Mouse (Mus musculus) forebrain, embryonic 16.5 days (tissue): ENCODE data around the gene Cblb. TPM values are rescaled to one million over a fixed set of nuclear protein-coding genes. Genes with fewer than 3 reads are reported as not detected.

Experiments used
- ATAC-seq: fragments of 200-750 bp; cut with Nextera tagmentation; 2 replicates; pipeline ENCODE4 v1.8.0; 2017; ENCODE audit warnings: mild to moderate bottlenecking, moderate library complexity
- H3K27ac ChIP-seq: fragments of 300-500 bp; sonication (generic); 2 replicates; pipeline ENCODE4 v1.5.1; 2014; ENCODE audit warnings: low read length, control low read depth
- H3K27me3 ChIP-seq: fragments of 300-500 bp; sonication (generic); replicated peaks from 2 replicates; pipeline ENCODE4 v1.6.1; 2014; ENCODE audit warnings: low read length; ENCODE audit not compliant: control insufficient read depth, insufficient read depth
- H3K36me3 ChIP-seq: fragments of 300-500 bp; sonication (generic); 2 replicates; pipeline ENCODE4 v1.6.1; 2014; ENCODE audit not compliant: control insufficient read depth, insufficient read depth
- H3K4me1 ChIP-seq: fragments of 300-500 bp; sonication (generic); replicated peaks from 2 replicates; pipeline ENCODE4 v1.6.1; 2014; ENCODE audit warnings: low read length; ENCODE audit not compliant: control insufficient read depth, insufficient read depth
- H3K4me2 ChIP-seq: fragments of 300-500 bp; sonication (generic); 2 replicates; pipeline ENCODE4 v1.6.1; 2014; ENCODE audit warnings: mild to moderate bottlenecking, low read length, control low read depth
- H3K4me3 ChIP-seq: fragments of 300-500 bp; sonication (generic); replicated peaks from 2 replicates; pipeline ENCODE4 v1.5.1; 2014; ENCODE audit warnings: mild to moderate bottlenecking, low read length, control low read depth
- H3K9ac ChIP-seq: fragments of 300-500 bp; sonication (generic); replicated peaks from 2 replicates; pipeline ENCODE4 v1.6.1; 2014; ENCODE audit warnings: low read depth, low read length, control low read depth
- H3K9me3 ChIP-seq: fragments of 300-500 bp; sonication (generic); 2 replicates; pipeline ENCODE4 v1.6.1; 2016; ENCODE audit warnings: low read length; ENCODE audit not compliant: control insufficient read depth
- WGBS: fragments of 180-500 bp; shearing (Covaris S2); extraction: QIAGEN DNeasy Blood & Tissue Kit; methylation state at CpG from one replicate; pipeline ENCODE4 v1.1.7; 2014; 5-methylcytosine and 5-hydroxymethylcytosine counted together
- polyA plus RNA-seq: library from polyadenylated mRNA; unstranded; fragments of >200 nt; fragmentation: Nextera tagmentation; extraction: Ambion mirVana; gene quantifications from 2 replicates; pipeline ENCODE4 v1.2.1, GENCODE M21; 2015

Gene Cblb
- polyA plus RNA-seq, 1 experiment from 2014 or later, result 21.3 TPM

- Histone ChIP-seq H3K9me3 (no peaks in the 10 kb centered on the region), H3K4me2 (no peak overlapping the region), H3K36me3 (peaks cover 2% of the 10 kb centered on the region; the same call in 1 of the 2 replicates), H3K27ac (no peak overlapping the region), H3K27me3 (no peaks in the 10 kb centered on the region), H3K4me1 (0 out of 2 replicates have a peak, but pooled peaks cover 2% of the 10 kb centered on the region), H3K9ac (no peak overlapping the region), H3K4me3 (no peak overlapping the region)
- ATAC-seq, result no peak
- 97% methylated on average over 10 of the region's 10 CpGs for WGBS
These were observed 63.9 kb downstream of the Cblb start for GRCm38 (mm10) chr16:52094735-52095459.

GRCm38 (mm10) chr16:52095643-52096042 lies 64.6 kb downstream of the Cblb start:
- Histone ChIP-seq H3K27me3 (no peaks in the 10 kb centered on the region), H3K9ac (no peak overlapping the region), H3K27ac (no peak overlapping the region), H3K9me3 (no peaks in the 10 kb centered on the region), H3K36me3 (no peaks in the 10 kb centered on the region), H3K4me1 (0 out of 2 replicates have a peak, but pooled peaks cover 2% of the 10 kb centered on the region), H3K4me2 (no peak overlapping the region), H3K4me3 (no peak overlapping the region)
- ATAC-seq, result no peak
- 87% methylated on average over 3 of the region's 3 CpGs for WGBS

DNA sequence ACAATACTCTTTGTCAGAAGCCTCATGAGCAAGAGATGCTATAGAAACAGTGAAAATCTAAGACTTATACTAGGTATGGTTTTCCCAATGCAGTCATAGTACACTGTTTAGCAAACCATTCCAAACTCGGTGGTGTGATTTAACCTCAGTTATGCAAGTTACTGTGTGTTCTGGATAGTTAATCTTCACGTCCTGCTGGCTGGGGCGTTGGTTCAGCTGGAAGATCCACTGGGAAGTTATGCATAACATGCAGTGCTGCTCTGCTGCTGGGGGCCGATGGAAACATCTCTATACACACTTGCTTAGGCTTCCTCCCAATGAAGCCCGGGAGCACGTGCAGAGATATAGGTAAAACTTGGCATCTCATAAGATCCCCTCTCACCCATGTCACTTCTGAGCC lies 69.4 kb downstream of the Cblb start:
- no peak overlapping the region for H3K4me2 ChIP-seq
- peaks cover 4% of the 10 kb centered on the region; the same call in 1 of the 2 replicates for H3K36me3 ChIP-seq
- H3K4me1 ChIP-seq, result no peaks in the 10 kb centered on the region
- 83% methylated on average over 6 of the region's 6 CpGs for WGBS
- ATAC-seq, result no peak
- H3K27ac ChIP-seq, result no peak overlapping the region
- no peaks in the 10 kb centered on the region for H3K27me3 ChIP-seq
- no peak overlapping the region for H3K4me3 ChIP-seq
- H3K9ac ChIP-seq, result no peak overlapping the region
- no peaks in the 10 kb centered on the region for H3K9me3 ChIP-seq

DNA sequence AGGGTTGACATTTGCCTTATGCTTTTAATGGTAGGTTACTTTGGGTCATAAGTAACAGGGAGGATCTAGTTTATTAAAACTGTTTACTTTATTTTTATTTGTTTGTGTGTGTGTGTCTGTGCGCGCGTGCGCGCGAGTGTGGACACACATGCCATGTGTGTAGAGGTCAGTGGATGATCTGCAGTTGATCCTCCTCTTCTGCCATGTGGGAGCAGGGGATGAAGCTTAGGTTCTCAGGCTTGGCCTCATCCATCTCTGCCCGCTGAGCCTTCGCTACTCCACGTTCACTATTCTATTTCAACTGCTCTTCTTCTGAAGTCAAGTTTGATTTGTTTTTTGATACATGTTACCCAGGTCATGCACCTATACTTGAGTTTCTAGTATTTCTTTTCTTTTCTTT lies 73.6 kb downstream of the Cblb start:
- no peaks in the 10 kb centered on the region for H3K27me3 ChIP-seq
- no peak overlapping the region for H3K4me2 ChIP-seq
- no peak for ATAC-seq
- H3K4me3 ChIP-seq, result no peak overlapping the region
- no peak overlapping the region for H3K9ac ChIP-seq
- no peaks in the 10 kb centered on the region for H3K9me3 ChIP-seq
- peaks cover 6% of the 10 kb centered on the region; the same call in 1 of the 2 replicates for H3K36me3 ChIP-seq
- H3K27ac ChIP-seq, result no peak overlapping the region
- WGBS, result 98% methylated on average over 9 of the region's 9 CpGs
- H3K4me1 ChIP-seq, result no peaks in the 10 kb centered on the region

GRCm38 (mm10) chr16:52107836-52108235 lies 76.8 kb downstream of the Cblb start:
- no peak overlapping the region for H3K27ac ChIP-seq
- H3K36me3 ChIP-seq, result peaks cover 2% of the 10 kb centered on the region; the same call in 1 of the 2 replicates
- no peak for ATAC-seq
- no peak overlapping the region for H3K9ac ChIP-seq
- no peak overlapping the region for H3K4me2 ChIP-seq
- WGBS, result 78% methylated on average over 5 of the region's 5 CpGs
- no peaks in the 10 kb centered on the region for H3K27me3 ChIP-seq
- H3K4me3 ChIP-seq, result no peak overlapping the region
- no peaks in the 10 kb centered on the region for H3K4me1 ChIP-seq
- no peaks in the 10 kb centered on the region for H3K9me3 ChIP-seq

DNA sequence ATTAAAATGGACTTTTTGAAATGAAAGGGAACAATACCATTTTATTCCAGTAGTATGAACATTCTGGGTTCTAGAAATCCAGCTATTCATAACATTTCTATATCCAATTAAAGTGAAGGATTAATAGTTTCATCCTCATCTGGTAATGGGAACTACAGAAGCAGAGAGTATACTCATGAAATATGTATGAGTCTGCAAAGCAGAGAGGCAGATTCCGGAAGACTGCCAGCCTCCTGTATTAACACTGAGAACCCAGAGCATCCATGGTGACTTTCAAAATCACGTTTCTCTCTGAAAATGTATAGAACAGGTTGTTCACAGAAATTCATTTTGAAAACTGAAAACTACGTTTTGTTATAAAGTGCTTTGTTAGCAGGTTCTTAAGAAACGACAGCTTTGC lies 83.4 kb downstream of the Cblb start:
- Histone ChIP-seq H3K4me3 (no peak overlapping the region), H3K36me3 (no peaks in the 10 kb centered on the region), H3K4me1 (peaks cover 15% of the 10 kb centered on the region), H3K9me3 (no peaks in the 10 kb centered on the region), H3K4me2 (no peak overlapping the region), H3K9ac (no peak overlapping the region), H3K27me3 (no peaks in the 10 kb centered on the region), H3K27ac (peak overlapping the region; percentile 41; the same call in 1 of the 2 replicates)
- 41% methylated on average over 4 of the region's 4 CpGs for WGBS
- ATAC-seq, result peak; percentile 83

GRCm38 (mm10) chr16:52119003-52119402 lies 88.0 kb downstream of the Cblb start:
- no peaks in the 10 kb centered on the region for H3K36me3 ChIP-seq
- 31% methylated on average over 4 of the region's 4 CpGs for WGBS
- ATAC-seq, result no peak
- peaks cover 22% of the 10 kb centered on the region for H3K4me1 ChIP-seq
- no peak overlapping the region for H3K4me3 ChIP-seq
- no peak overlapping the region for H3K9ac ChIP-seq
- H3K4me2 ChIP-seq, result no peak overlapping the region
- no peaks in the 10 kb centered on the region for H3K9me3 ChIP-seq
- no peak overlapping the region for H3K27ac ChIP-seq
- no peaks in the 10 kb centered on the region for H3K27me3 ChIP-seq

DNA sequence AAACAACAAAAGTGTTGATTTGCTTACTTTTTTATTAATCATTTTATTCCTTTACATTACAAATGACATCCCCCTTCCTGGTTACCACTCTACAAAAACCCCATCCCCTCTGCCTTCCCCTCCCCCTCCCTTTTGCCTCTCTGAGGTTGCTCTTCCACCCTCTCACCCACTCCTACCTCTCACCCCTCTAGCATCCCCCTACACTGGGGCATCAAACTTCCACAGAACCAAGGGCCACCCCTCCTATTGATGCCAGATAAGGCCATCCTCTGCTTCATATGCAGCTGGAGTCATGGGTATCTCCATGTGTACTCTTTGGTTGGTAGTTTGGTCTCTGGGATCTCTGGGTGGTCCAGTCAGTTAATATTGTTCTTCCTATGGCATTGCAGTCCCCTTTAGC lies 93.9 kb downstream of the Cblb start:
- Histone ChIP-seq H3K4me3 (no peak overlapping the region), H3K9ac (no peak overlapping the region), H3K27me3 (no peaks in the 10 kb centered on the region), H3K36me3 (no peaks in the 10 kb centered on the region), H3K4me2 (no peak overlapping the region), H3K4me1 (peaks cover 10% of the 10 kb centered on the region), H3K27ac (no peak overlapping the region), H3K9me3 (no peaks in the 10 kb centered on the region)
- no peak for ATAC-seq

GRCm38 (mm10) chr16:52125896-52126295 lies 94.9 kb downstream of the Cblb start:
- no peak for ATAC-seq
- H3K9me3 ChIP-seq, result no peaks in the 10 kb centered on the region
- no peak overlapping the region for H3K4me3 ChIP-seq
- 69% methylated on average over 4 of the region's 4 CpGs for WGBS
- H3K27me3 ChIP-seq, result no peaks in the 10 kb centered on the region
- H3K4me2 ChIP-seq, result no peak overlapping the region
- peaks cover 10% of the 10 kb centered on the region for H3K4me1 ChIP-seq
- no peak overlapping the region for H3K27ac ChIP-seq
- no peaks in the 10 kb centered on the region for H3K36me3 ChIP-seq
- no peak overlapping the region for H3K9ac ChIP-seq
